Mouse (Mus musculus) heart, adult 2 months (tissue): ENCODE data around the gene Sacm1l. TPM values are rescaled to one million over a fixed set of nuclear protein-coding genes. Genes with fewer than 3 reads are reported as not detected.

Experiments
- DNase-seq, 2 experiments: peaks; one replicate each; pipeline ENCODE4 v3.0.0; 2021
- H3K27ac ChIP-seq: fragments of 200-600 bp; 2 replicates; pipeline ENCODE4 v1.8.1; 2022
- H3K27me3 ChIP-seq: fragments of 200-500 bp; 2 replicates; pipeline ENCODE4 v1.6.1; 2012; ENCODE audit warnings: mild to moderate bottlenecking, low read length, inconsistent platforms, mixed read lengths; ENCODE audit not compliant: control insufficient read depth, insufficient read depth
- H3K36me3 ChIP-seq: fragments of 200-500 bp; 2 replicates; pipeline ENCODE4 v1.6.1; 2012; ENCODE audit warnings: low read length, inconsistent platforms; ENCODE audit not compliant: control insufficient read depth, insufficient read depth
- H3K4me1 ChIP-seq: fragments of 200-500 bp; 2 replicates; pipeline ENCODE4 v1.6.1; 2011; ENCODE audit warnings: low read length; ENCODE audit not compliant: control insufficient read depth, insufficient read depth
- H3K4me3 ChIP-seq: fragments of 200-600 bp; 2 replicates; pipeline ENCODE4 v1.8.1; 2022
- H3K79me2 ChIP-seq: fragments of 200-500 bp; replicated peaks from 2 replicates; pipeline ENCODE4 v1.6.1; 2012; ENCODE audit warnings: mild to moderate bottlenecking, inconsistent platforms, low read length, moderate library complexity, mixed read lengths; ENCODE audit not compliant: control insufficient read depth, insufficient read depth
- H3K9ac ChIP-seq: fragments of 200-500 bp; 2 replicates; pipeline ENCODE4 v1.6.1; 2012; ENCODE audit warnings: low read depth, mild to moderate bottlenecking, control low read depth, inconsistent platforms, low read length, mixed read lengths
- CTCF ChIP-seq: fragments of 200-600 bp; IDR thresholded peaks from 2 replicates; pipeline ENCODE4 v1.8.1; 2022; ENCODE audit warnings: antibody characterized with exemption, mild to moderate bottlenecking, moderate library complexity
- EP300 ChIP-seq: fragments of 200-500 bp; IDR thresholded peaks from 2 replicates; pipeline ENCODE4 v1.6.1; 2011; ENCODE audit warnings: low read depth, low read length, control low read depth; ENCODE audit not compliant: insufficient read depth
- POLR2A ChIP-seq: fragments of 200-500 bp; IDR thresholded peaks from 2 replicates; pipeline ENCODE4 v1.6.1; 2011; ENCODE audit warnings: mild to moderate bottlenecking, low read depth, low read length, control low read depth; ENCODE audit not compliant: insufficient read depth
- WGBS: fragments of 180-500 bp; shearing (Covaris S2); methylation state at CpG from one replicate; pipeline ENCODE4 v1.1.7; 2018; 5-methylcytosine and 5-hydroxymethylcytosine counted together
- intact Hi-C: fragments of 180-260 bp; cut with DNase I; formaldehyde crosslinking; loops from one replicate; pipeline ENCODE4 v1.15.1; 2025
- polyA plus RNA-seq: library from polyadenylated mRNA; depleted of rRNA; stranded (reverse); fragments of >200 nt; gene quantifications from 2 replicates; pipeline ENCODE4 v1.2.3, GENCODE M21; 2012
- total RNA-seq, 2 experiments: library from RNA; stranded (reverse); gene quantifications; 2 replicates each; pipeline ENCODE4 v1.2.3; 2021

Gene Sacm1l
- total and polyA plus RNA-seq, 3 experiments, result 8.3 to 36.8 (median 35.4) TPM

GRCm38 (mm10) chr9:123525095-123525494, 4.5 kb upstream of the Sacm1l start:
- no peak overlapping the region for H3K4me3 ChIP-seq
- intact Hi-C loops, result loop anchor here (1.0 to 10.0 kb wide), 5 partner anchors 20 to 370 kb away; partner anchors contain the start of genes Clec3b and Lars2
- peaks cover 7% of the 10 kb centered on the region for H3K4me1 ChIP-seq
- peak; percentile 55 to 60 for DNase-seq
- H3K9ac ChIP-seq, result no peak overlapping the region
- no peaks in the 10 kb centered on the region for H3K27me3 ChIP-seq
- H3K79me2 ChIP-seq, result no peaks in the 10 kb centered on the region; the same call in 1 of the 2 replicates
- H3K27ac ChIP-seq, result no peak overlapping the region
- 2% methylated on average over 1 of the region's 1 CpGs for WGBS
- TF ChIP-seq CTCF (peak; percentile 93), EP300 (no peak)
- H3K36me3 ChIP-seq, result peaks cover 3% of the 10 kb centered on the region

GRCm38 (mm10) chr9:123526502-123526901, 3.1 kb upstream of the Sacm1l start:
- Histone ChIP-seq H3K4me3 (no peak overlapping the region), H3K9ac (no peak overlapping the region), H3K27ac (no peak overlapping the region), H3K27me3 (no peaks in the 10 kb centered on the region), H3K79me2 (no peaks in the 10 kb centered on the region; the same call in none of the 2 replicates), H3K36me3 (peaks cover 11% of the 10 kb centered on the region), H3K4me1 (peaks cover 10% of the 10 kb centered on the region)
- TF ChIP-seq EP300 (no peak), POLR2A (no peak), CTCF (no peak)
- no peak for DNase-seq
- 66% methylated on average over 5 of the region's 5 CpGs for WGBS
- intact Hi-C loops, result loop anchor here (5.0 to 10.0 kb wide), 3 partner anchors 162 to 372 kb away; partner anchors contain the start of genes Clec3b and Lars2

GRCm38 (mm10) chr9:123528087-123528925, 1.3 kb upstream of the Sacm1l start:
- H3K27ac ChIP-seq, result peak overlapping the region; percentile 89
- intact Hi-C loops, result loop anchor here (5.0 to 10.0 kb wide), 3 partner anchors 164 to 374 kb away; partner anchors contain the start of genes Clec3b and Lars2
- WGBS, result 24% methylated on average over 6 of the region's 6 CpGs

GRCm38 (mm10) chr9:123528926-123529295, 648 bp upstream of the Sacm1l start:
- intact Hi-C loops, result loop anchor here (5.0 to 10.0 kb wide), 3 partner anchors 164 to 374 kb away; partner anchors contain the start of genes Clec3b and Lars2
- peak; percentile 59 for DNase-seq

More at GRCm38 (mm10) chr9:123528087-123528925, 1.3 kb upstream of the Sacm1l start:
- TF ChIP-seq POLR2A, result no peak
- TF ChIP-seq CTCF, result no peak
- TF ChIP-seq EP300, result no peak
- Histone ChIP-seq H3K4me1 (peaks cover 13% of the 10 kb centered on the region), H3K27me3 (no peaks in the 10 kb centered on the region), H3K9ac (peak overlapping the region; percentile 77), H3K36me3 (peaks cover 25% of the 10 kb centered on the region), H3K79me2 (peaks cover 2% of the 10 kb centered on the region), H3K4me3 (peak overlapping the region; percentile 50)
- DNase-seq, result no peak

GRCm38 (mm10) chr9:123530158-123530475, 558 bp downstream of the Sacm1l start:
- H3K4me1 ChIP-seq, result peaks cover 11% of the 10 kb centered on the region
- DNase-seq, result no peak
- peak overlapping the region; percentile 87 for H3K27ac ChIP-seq
- H3K27me3 ChIP-seq, result no peaks in the 10 kb centered on the region
- intact Hi-C loops, result no loop called here
- peaks cover 27% of the 10 kb centered on the region for H3K36me3 ChIP-seq
- H3K4me3 ChIP-seq, result peak overlapping the region; percentile 96
- TF ChIP-seq EP300 (no peak), POLR2A (no peak), CTCF (no peak)
- H3K9ac ChIP-seq, result peak overlapping the region; percentile 85
- peaks cover 3% of the 10 kb centered on the region for H3K79me2 ChIP-seq
- WGBS, result 0% methylated on average over 13 of the region's 13 CpGs

More at GRCm38 (mm10) chr9:123528926-123529295, 648 bp upstream of the Sacm1l start:
- Histone ChIP-seq H3K27ac (peak overlapping the region; percentile 89), H3K27me3 (no peaks in the 10 kb centered on the region), H3K4me3 (peak overlapping the region; percentile 50), H3K4me1 (peaks cover 13% of the 10 kb centered on the region), H3K79me2 (peaks cover 2% of the 10 kb centered on the region), H3K9ac (peak overlapping the region; percentile 77), H3K36me3 (peaks cover 25% of the 10 kb centered on the region)
- TF ChIP-seq EP300, result no peak
- WGBS, result 2% methylated on average over 17 of the region's 17 CpGs

- Histone ChIP-seq H3K36me3 (peaks cover 27% of the 10 kb centered on the region), H3K4me3 (peak overlapping the region; percentile 96), H3K79me2 (peaks cover 3% of the 10 kb centered on the region), H3K27ac (peak overlapping the region; percentile 87), H3K9ac (peak overlapping the region; percentile 85), H3K27me3 (no peaks in the 10 kb centered on the region), H3K4me1 (peaks cover 11% of the 10 kb centered on the region)
- intact Hi-C loops, result no loop called here
- TF ChIP-seq EP300 (no peak), POLR2A (no peak), CTCF (no peak)
- no peak for DNase-seq
- 13% methylated on average over 11 of the region's 11 CpGs for WGBS
Measured at GRCm38 (mm10) chr9:123530566-123531130, 1.1 kb downstream of the Sacm1l start.
